Mouse (Mus musculus): ENCODE data around the gene Umad1. TPM values are rescaled to one million over a fixed set of nuclear protein-coding genes. Genes with fewer than 3 reads are reported as not detected.

The Umad1 gene
- polyA plus RNA-seq, 1 experiment from 2014 or later, result 15.6 TPM

- no peaks in the 10 kb centered on the region for H3K27me3 ChIP-seq (ENCODE audit: insufficient read depth, low read length)
- H3K27ac ChIP-seq (ENCODE audit: low read depth), result no peak overlapping the region
- H3K36me3 ChIP-seq (replicated peaks; ENCODE audit: insufficient read depth, low read length), result no peaks in the 10 kb centered on the region
- no peaks in the 10 kb centered on the region for H3K9me3 ChIP-seq (ENCODE audit: low read length)
- H3K4me1 ChIP-seq (ENCODE audit: insufficient read depth), result no peaks in the 10 kb centered on the region
- WGBS (ENCODE audit: insufficient replicate concordance), result 55% methylated on average over 4 of the region's 4 CpGs
- no peak overlapping the region for H3K4me3 ChIP-seq (ENCODE audit: low read depth, low read length)
- no peak overlapping the region for H3K9ac ChIP-seq (replicated peaks)
- DNase-seq, result no peak
- peak; percentile 50; the same call in 1 of the 2 replicates for ATAC-seq
- TF ChIP-seq EP300 (IDR thresholded peaks at IDR 0.05; ENCODE audit: low read depth) (no peak), CTCF (IDR thresholded peaks at IDR 0.05; ENCODE audit: low read depth) (no peak)
- no peak overlapping the region for H3K4me2 ChIP-seq (ENCODE audit: low read depth, low read length)
Measured at GRCm38 (mm10) chr6:8395061-8395460, 136.0 kb downstream of the Umad1 start.

GRCm38 (mm10) chr6:8397252-8397651 is 138.2 kb downstream of the Umad1 start:
- WGBS (ENCODE audit: insufficient replicate concordance), result 90% methylated on average over 7 of the region's 7 CpGs

GRCm38 (mm10) chr6:8399710-8400109 is 140.6 kb downstream of the Umad1 start:
- WGBS (ENCODE audit: insufficient replicate concordance), result 83% methylated on average over 1 of the region's 1 CpGs
- TF ChIP-seq EP300 (IDR thresholded peaks at IDR 0.05; ENCODE audit: low read depth), result no peak
- TF ChIP-seq CTCF (IDR thresholded peaks at IDR 0.05; ENCODE audit: low read depth), result no peak
- no peaks in the 10 kb centered on the region for H3K36me3 ChIP-seq (replicated peaks; ENCODE audit: insufficient read depth, low read length)
- H3K27ac ChIP-seq (ENCODE audit: low read depth), result no peak overlapping the region
- no peak overlapping the region for H3K9ac ChIP-seq (replicated peaks)
- DNase-seq (no peak), ATAC-seq (no peak)
- no peaks in the 10 kb centered on the region for H3K9me3 ChIP-seq (ENCODE audit: low read length)
- H3K27me3 ChIP-seq (ENCODE audit: insufficient read depth, low read length), result no peaks in the 10 kb centered on the region
- H3K4me3 ChIP-seq (ENCODE audit: low read depth, low read length), result no peak overlapping the region
- no peaks in the 10 kb centered on the region for H3K4me1 ChIP-seq (ENCODE audit: insufficient read depth)
- H3K4me2 ChIP-seq (ENCODE audit: low read depth, low read length), result no peak overlapping the region

More at GRCm38 (mm10) chr6:8397252-8397651, 138.2 kb downstream of the Umad1 start:
- no peaks in the 10 kb centered on the region for H3K36me3 ChIP-seq (replicated peaks; ENCODE audit: insufficient read depth, low read length)
- no peak overlapping the region for H3K9ac ChIP-seq (replicated peaks)
- no peak for DNase-seq
- no peak for TF ChIP-seq EP300 (IDR thresholded peaks at IDR 0.05; ENCODE audit: low read depth)
- no peak for TF ChIP-seq CTCF (IDR thresholded peaks at IDR 0.05; ENCODE audit: low read depth)
- no peaks in the 10 kb centered on the region for H3K4me1 ChIP-seq (ENCODE audit: insufficient read depth)
- H3K27ac ChIP-seq (ENCODE audit: low read depth), result no peak overlapping the region
- no peaks in the 10 kb centered on the region for H3K27me3 ChIP-seq (ENCODE audit: insufficient read depth, low read length)
- H3K9me3 ChIP-seq (ENCODE audit: low read length), result no peaks in the 10 kb centered on the region
- no peak for ATAC-seq
- H3K4me2 ChIP-seq (ENCODE audit: low read depth, low read length), result no peak overlapping the region
- H3K4me3 ChIP-seq (ENCODE audit: low read depth, low read length), result no peak overlapping the region

GRCm38 (mm10) chr6:8403127-8403526 is 144.0 kb downstream of the Umad1 start:
- Histone ChIP-seq H3K27ac (ENCODE audit: low read depth) (no peak overlapping the region), H3K27me3 (ENCODE audit: insufficient read depth, low read length) (no peaks in the 10 kb centered on the region), H3K9me3 (ENCODE audit: low read length) (no peaks in the 10 kb centered on the region), H3K36me3 (replicated peaks; ENCODE audit: insufficient read depth, low read length) (no peaks in the 10 kb centered on the region), H3K4me2 (ENCODE audit: low read depth, low read length) (no peak overlapping the region), H3K9ac (replicated peaks) (no peak overlapping the region), H3K4me3 (ENCODE audit: low read depth, low read length) (no peak overlapping the region), H3K4me1 (ENCODE audit: insufficient read depth) (no peaks in the 10 kb centered on the region)
- ATAC-seq, result no peak
- no peak for DNase-seq
- 86% methylated on average over 5 of the region's 5 CpGs for WGBS (ENCODE audit: insufficient replicate concordance)
- TF ChIP-seq EP300 (IDR thresholded peaks at IDR 0.05; ENCODE audit: low read depth) (no peak), CTCF (IDR thresholded peaks at IDR 0.05; ENCODE audit: low read depth) (no peak)

- H3K4me3 ChIP-seq (ENCODE audit: low read depth, low read length), result no peak overlapping the region
- ATAC-seq (no peak), DNase-seq (no peak)
- H3K4me2 ChIP-seq (ENCODE audit: low read depth, low read length), result no peak overlapping the region
- no peak overlapping the region for H3K9ac ChIP-seq (replicated peaks)
- no peaks in the 10 kb centered on the region for H3K9me3 ChIP-seq (ENCODE audit: low read length)
- no peaks in the 10 kb centered on the region for H3K27me3 ChIP-seq (ENCODE audit: insufficient read depth, low read length)
- H3K36me3 ChIP-seq (replicated peaks; ENCODE audit: insufficient read depth, low read length), result no peaks in the 10 kb centered on the region
- H3K4me1 ChIP-seq (ENCODE audit: insufficient read depth), result no peaks in the 10 kb centered on the region
- no peak overlapping the region for H3K27ac ChIP-seq (ENCODE audit: low read depth)
- TF ChIP-seq EP300 (IDR thresholded peaks at IDR 0.05; ENCODE audit: low read depth) (no peak), CTCF (IDR thresholded peaks at IDR 0.05; ENCODE audit: low read depth) (no peak)
- WGBS (ENCODE audit: insufficient replicate concordance), result 83% methylated on average over 5 of the region's 5 CpGs
Measured at GRCm38 (mm10) chr6:8405844-8406243, 146.8 kb downstream of the Umad1 start.

GRCm38 (mm10) chr6:8408332-8408731 is 149.2 kb downstream of the Umad1 start:
- ATAC-seq (no peak), DNase-seq (no peak)
- no peak for TF ChIP-seq EP300 (IDR thresholded peaks at IDR 0.05; ENCODE audit: low read depth)
- no peak for TF ChIP-seq CTCF (IDR thresholded peaks at IDR 0.05; ENCODE audit: low read depth)
- Histone ChIP-seq H3K9ac (replicated peaks) (no peak overlapping the region), H3K9me3 (ENCODE audit: low read length) (no peaks in the 10 kb centered on the region), H3K4me3 (ENCODE audit: low read depth, low read length) (no peak overlapping the region), H3K27ac (ENCODE audit: low read depth) (no peak overlapping the region), H3K4me1 (ENCODE audit: insufficient read depth) (no peaks in the 10 kb centered on the region), H3K4me2 (ENCODE audit: low read depth, low read length) (no peak overlapping the region), H3K27me3 (ENCODE audit: insufficient read depth, low read length) (no peaks in the 10 kb centered on the region), H3K36me3 (replicated peaks; ENCODE audit: insufficient read depth, low read length) (no peaks in the 10 kb centered on the region)
- 79% methylated on average over 2 of the region's 2 CpGs for WGBS (ENCODE audit: insufficient replicate concordance)

DNA sequence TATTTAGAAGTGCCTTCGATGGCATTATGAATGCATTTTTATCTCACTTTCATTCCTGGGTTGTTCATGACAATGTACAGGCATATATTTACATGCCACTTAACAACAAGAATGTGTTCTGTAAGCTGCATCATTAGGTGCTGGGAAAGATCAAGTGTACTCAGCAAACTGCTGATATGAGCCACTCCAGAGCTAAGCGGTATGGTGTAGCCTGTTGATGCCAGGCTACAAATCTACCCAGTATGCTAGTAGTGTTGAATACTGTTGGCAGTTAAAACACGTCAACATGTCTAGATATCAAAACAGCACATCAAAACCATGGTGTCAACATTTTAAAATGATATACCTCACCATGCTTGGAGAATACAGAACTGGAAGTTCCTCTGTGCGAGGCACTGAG is 150.8 kb downstream of the Umad1 start:
- no peak overlapping the region for H3K4me3 ChIP-seq (ENCODE audit: low read depth, low read length)
- no peak for ATAC-seq
- H3K4me1 ChIP-seq (ENCODE audit: insufficient read depth), result no peaks in the 10 kb centered on the region
- no peak overlapping the region for H3K9ac ChIP-seq (replicated peaks)
- 79% methylated on average over 4 of the region's 4 CpGs for WGBS (ENCODE audit: insufficient replicate concordance)
- TF ChIP-seq CTCF (IDR thresholded peaks at IDR 0.05; ENCODE audit: low read depth), result no peak
- TF ChIP-seq EP300 (IDR thresholded peaks at IDR 0.05; ENCODE audit: low read depth), result no peak
- H3K4me2 ChIP-seq (ENCODE audit: low read depth, low read length), result no peak overlapping the region
- no peak for DNase-seq
- no peaks in the 10 kb centered on the region for H3K27me3 ChIP-seq (ENCODE audit: insufficient read depth, low read length)
- H3K36me3 ChIP-seq (replicated peaks; ENCODE audit: insufficient read depth, low read length), result no peaks in the 10 kb centered on the region
- no peak overlapping the region for H3K27ac ChIP-seq (ENCODE audit: low read depth)
- H3K9me3 ChIP-seq (ENCODE audit: low read length), result no peaks in the 10 kb centered on the region
